Mouse (Mus musculus): ENCODE data around the gene Lrrc75a.
"Not testable (repeated sequence)": the region's sequence is repeated elsewhere in the genome, so short reads cannot be mapped to it uniquely, and the experiment has no call there.

Gene Lrrc75a

DNA sequence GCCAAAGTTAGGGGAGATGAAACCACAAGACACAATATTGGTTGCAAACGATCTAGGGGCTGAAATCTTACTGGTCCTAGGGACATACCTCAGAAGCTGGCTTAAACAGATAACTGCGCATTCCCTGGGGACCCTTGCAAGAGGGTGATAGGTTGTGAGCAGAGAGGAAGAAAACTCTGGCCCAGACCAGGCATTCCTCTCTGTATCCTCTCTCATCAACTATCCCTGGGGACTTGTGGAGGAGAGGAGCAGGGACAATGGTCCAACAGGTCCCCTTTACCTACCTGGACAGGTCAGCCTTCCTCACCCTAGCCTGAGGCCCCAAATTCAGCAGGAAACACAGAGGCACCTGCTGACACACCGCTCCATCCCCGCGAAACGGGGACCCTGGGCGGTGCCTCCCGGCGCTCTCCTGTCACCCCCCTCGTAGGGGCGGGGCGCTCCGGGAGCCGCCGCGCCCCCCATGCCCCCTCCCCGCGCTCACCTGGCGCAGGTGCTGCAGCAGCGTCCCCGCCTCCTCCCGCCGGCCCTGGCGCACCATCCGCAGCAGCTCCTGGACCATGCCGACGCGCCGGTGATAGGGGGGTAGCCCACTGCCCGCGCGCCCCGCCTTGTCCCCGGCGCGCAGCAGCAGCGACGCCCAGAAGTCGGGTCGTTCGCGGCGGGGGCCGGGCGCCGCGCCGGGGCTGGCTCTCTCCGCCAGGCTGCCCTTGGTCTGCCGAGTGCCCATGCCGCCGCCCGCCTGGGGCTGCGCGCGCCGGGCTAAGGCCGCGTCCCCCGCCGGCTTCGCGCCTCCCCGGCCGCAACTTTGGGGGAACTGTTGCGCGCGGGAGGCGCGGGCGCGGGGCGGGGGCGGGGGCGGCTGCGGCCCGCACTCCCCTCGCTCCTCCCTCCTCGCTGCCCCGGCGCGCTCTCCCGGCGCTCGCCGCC, at the start of gene Lrrc75a:
Gene Lrrc75a (minus strand): TSS at position 863 of the 930 bp plus-strand sequence.
- no peak for DNase-seq (ENCODE audit: low spot score)

DNA sequence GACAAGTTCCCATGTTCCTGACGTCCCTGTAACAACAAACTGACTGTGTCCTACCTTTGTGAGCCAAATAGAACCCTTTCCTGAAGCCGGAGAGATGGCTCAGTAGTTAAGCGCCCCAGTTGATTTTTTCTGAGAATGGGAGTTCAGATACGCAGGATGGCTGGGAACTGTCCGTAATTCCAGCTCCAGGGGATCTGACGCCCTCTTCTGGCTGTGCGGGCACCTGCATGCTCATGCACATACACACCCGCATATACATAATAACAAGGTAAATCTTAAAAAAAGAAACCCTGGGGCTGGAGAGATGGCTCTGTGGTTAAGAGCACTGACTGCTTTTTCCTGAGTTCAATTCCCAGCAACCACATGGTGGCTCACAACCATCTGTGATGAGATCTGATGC, 46.8 kb upstream of the Lrrc75a start:
- DNase-seq (ENCODE audit: low spot score), result no peak

DNA sequence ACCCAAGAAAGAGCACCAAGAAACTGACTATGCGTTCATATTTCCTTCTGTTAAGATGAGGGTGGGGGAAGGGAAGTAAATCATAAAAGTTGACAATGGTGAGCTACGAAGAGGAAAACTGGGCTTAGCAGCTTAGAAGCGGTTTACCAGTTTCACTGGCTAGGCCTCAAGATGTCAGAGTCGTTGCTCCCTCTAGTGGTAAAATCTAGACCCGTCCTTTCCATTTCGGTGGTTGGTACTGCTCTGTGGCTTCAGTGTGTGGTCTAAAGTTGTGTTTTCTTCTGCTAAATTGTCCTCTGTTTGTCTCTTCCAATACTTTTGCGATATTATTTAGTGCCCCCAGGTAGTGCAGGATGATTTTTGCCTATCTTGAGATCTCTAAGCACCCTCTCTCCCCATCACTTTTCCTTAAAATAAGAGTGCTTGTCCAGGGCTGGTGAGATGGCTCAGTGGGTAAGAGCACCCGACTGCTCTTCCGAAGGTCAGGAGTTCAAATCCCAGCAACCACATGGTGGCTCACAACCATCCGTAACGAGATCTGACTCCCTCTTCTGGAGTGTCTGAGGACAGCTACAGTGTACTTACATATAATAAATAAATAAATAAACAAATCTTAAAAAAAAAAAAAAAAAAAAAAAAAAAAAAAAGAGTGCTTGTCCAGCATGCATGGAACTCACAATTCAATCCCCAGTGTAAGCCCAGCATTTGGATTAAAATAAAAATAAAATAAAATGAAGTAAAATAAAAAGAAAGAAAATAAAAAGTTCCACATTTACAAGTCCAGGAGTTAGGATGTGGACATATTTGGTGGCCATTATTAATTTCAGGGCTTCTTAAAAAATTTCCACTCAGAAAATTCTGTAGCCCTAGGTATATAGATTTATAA, 45.2 kb upstream of the Lrrc75a start:
- peak; percentile 44 for DNase-seq (ENCODE audit: low spot score)

DNA sequence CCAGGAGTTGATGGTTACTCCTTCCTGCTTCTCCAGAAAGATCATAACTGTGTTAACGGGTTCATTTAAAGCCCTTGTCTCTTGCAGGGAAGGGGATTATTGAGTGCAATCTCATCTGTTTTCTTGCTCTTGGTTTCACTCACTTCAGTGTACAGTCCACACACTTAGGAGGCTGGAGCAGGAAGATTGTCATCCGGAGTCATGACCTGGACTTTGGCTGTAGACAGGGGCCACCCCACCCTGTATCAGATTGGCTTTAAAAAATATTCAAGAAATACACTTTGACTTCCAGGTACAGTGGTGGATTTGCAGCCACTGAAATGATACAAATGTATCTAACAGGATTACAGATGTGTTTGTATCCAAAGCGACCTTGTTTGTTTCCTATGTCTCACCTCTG, 43.3 kb upstream of the Lrrc75a start:
- no peak for DNase-seq (ENCODE audit: low spot score)

DNA sequence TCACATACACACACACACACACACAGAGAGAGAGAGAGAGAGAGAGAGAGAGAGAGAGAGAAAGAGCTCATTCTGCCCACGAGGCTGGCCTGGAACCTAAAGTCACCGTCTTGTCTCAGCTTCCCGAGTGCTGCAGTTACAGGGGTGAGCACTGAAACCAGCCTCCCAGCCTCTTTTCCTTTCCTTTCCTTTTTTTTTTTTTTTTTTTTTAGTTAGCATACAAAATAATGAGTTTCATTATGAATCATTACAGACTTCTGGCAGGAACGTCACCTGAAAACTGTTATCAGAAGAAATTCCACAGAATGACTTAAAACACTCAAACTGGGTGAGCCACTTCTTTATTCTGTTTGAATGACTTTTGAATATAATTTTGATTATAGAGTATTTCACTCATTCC, 31.6 kb upstream of the Lrrc75a start:
- DNase-seq (ENCODE audit: low spot score), result no peak

DNA sequence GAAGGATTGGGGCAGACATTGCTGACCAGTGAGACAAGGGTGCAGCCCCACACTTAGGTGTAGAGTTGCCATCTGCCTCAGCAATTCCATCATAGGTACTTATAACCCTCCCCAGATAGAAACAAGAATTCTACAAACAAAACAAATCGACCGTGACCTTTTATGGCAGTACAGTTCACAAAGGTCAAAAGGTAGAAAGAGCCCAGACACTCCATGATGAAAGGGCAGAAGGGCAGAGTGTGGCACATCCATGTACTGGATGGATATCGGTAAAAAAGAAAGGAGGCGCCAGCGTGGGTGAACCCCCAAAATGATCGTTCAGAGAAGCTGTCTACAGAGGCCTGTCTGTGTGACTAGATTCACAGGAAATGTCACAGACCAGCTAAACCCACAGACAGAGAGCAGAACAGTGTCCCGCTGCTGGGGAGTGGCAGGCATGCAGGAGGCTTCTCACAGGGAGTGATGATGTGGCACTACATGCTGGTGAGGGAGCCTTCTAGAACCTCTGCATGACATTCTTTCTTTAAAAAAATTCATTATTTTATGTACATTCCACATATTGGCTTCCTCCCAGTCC, 30.5 kb upstream of the Lrrc75a start:
- no peak for DNase-seq (ENCODE audit: low spot score)

DNA sequence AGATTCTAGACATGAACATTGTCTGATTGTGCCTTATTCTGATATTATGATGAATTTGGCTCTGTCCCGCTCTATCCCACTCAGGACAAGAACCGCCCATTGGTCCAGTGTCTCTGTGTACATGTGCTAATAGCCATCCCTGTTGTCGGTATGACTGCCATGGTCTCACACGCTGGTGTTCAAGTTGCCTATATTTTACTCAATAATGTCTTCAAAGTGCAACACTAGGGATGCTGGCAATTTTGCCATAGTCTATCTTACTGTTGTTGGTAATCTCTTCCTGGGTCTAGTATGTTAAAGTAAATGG, 27.9 kb upstream of the Lrrc75a start:
- no peak for DNase-seq (ENCODE audit: low spot score)

DNA sequence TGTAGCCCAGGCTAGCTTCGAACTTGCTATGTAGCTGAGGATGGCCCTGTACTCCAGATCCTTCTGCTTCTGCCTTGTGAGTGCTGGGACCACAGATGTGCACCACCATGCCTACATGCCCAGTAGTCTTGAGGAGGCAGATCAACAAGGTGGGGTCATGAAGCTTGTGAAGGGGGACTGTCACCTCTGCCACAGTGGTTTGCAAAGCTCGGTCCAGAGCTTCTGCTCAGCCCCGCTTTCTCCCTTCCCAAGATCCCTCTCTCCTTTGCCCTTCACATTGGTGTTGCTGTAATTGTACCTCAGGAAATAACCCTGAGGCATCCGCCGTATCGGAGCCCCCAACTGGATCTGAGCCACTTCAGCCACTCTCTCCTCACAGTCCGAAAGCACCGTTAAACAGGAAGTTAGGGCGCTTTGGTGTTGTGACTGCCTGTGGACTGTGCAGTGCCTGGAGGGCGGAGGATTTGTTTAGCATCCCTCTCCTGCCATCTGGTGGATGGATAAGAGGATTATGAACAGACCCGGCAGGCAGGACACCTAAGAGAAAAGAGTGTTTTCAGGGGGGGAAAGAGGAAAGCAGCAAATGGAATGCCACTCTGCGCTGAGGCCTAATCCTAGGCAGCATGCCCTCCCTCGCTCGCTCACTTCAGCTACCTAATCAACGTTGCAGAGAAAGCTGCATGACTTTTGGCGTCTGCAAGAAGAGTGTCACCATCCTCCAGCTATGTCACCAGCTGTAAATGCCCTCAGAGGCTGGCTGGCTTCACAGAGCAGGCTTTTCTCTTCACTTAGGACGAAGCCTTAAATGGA, 27.4 kb upstream of the Lrrc75a start:
- DNase-seq (ENCODE audit: low spot score), result peak; percentile 80

DNA sequence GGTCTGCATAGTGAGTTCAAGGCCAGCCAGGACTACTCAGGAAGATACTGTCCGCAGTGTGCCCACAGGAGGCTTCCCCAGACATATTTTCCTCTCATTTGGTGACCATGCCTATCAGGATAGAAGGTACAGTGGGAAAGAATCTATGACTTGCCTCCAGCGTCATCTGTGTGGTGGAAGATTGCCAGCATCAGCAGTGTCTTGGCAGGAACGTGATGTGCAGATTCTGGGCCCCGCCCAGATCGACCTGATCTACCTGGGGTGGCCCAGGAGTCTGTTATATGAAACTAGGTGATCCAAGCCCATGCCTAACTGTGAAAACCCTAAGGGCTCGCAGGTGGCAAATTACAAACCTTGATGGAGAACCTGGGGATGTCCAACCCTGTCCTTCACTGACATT, 21.7 kb upstream of the Lrrc75a start:
- DNase-seq (ENCODE audit: low spot score), result no peak

DNA sequence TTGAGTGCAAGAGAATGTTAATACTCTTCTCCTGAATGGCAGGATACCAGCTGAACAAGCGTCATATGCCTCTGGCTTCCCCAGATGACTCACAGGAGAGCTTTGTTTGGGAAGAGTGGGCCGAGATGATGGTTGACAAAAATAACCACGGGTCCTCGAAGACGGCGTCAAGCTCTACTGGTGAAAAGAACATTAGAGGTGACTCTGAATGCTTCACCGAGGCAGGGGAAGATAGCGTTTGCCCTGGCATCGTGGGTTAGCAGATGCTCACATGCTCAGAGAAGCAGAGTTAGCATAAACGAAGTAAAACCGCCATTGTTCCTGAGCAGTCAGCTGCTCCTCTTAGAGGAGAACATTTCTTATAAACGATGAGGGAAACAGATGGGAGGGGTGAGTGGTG, 21.1 kb upstream of the Lrrc75a start:
- peak; percentile 46 for DNase-seq (ENCODE audit: low spot score)

DNA sequence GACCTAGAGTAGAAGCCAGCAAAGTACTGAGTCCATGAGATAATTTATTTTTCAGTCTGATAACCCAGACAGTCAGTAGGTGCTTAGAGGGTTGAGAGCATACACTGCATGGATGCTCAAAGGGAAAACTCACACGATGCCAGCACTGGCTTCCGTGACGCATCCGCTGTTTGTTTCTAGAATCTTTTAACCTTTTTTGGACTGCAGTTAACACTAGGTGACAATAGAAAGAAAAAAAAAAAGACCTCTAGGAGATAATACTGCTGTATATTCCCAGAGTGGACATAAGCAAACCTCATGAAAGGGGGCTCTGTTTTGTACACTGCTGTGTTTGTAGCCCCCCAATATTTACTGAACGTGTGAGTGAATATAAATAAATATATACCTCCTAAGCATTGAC, 20.7 kb upstream of the Lrrc75a start:
- DNase-seq (ENCODE audit: low spot score), result no peak

DNA sequence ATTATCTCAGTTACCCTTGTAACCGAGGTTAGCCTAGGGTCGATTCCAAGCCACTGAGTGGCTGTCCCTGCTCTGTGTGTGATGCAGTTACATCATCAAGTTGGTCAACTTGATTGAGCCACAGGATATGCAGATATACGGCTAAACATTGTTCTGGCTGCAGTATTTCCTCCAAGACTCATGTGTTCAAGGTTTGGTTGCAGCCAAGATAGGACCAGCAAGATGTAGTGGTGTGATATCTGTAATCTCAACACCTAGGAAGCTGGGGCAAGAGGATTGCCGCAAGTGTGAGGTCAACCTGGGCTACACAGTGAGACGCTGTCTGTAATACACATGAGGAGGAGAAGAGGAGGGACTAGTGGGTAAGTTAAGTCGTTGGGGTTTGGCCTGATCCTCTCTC, 15.9 kb upstream of the Lrrc75a start:
- DNase-seq (ENCODE audit: low spot score), result no peak

DNA sequence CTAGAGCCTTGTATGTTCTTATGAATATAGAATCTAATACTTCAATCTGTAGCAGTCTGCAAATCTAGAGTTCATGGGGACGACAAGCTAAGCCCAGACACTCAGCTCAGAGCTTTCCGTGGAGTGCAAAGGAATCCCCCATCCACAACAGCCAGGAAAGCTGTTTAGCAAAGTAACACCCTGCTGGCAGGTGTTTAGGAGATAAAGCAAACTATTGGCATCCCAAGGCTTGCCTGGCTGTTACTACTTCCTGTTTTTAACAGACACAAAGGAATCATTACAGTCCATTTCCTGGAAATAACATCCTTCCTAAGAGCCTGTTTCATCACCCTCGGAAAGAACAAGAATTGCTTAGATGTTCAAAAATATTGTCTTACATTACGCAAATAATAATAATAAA, 12.6 kb upstream of the Lrrc75a start:
- no peak for DNase-seq (ENCODE audit: low spot score)

DNA sequence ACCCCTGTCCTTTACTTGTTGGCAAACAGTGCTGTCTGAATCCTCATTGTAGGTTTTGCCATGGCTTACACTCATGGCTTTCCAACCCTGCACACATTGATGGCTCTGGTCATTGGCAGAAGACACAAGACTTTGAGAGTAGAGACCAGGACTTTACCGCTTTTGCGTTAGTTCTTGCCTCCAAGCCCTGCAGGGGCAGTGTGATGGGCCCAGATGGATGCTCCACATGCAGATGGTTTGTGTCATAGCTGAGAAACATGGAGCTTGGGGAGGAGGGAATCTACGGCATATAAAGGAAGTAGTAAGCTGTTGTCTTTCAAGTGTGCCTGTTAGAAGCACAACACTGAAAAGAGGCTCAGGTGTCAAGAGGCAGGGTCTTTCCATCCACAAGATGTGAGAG, 3.8 kb upstream of the Lrrc75a start:
- DNase-seq (ENCODE audit: low spot score), result no peak

DNA sequence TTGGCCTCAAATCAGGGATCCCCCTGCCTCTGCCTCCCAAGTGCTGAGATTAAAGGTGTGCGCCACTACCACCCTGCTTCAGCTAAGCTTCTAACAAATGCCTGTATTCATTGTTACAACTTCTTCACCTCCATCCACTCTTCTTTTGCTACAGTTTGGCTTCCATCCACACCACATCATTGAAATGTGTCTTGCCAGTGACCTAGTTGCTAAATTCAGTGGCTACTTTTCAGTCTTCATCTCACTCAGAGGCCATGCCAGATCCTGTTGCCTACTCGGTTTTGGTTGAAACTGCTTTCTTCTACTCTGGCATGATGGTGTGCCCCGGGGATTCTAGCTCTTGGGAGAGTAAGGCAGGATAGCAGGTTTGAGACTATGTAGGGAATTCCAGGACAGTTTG, 3.2 kb upstream of the Lrrc75a start:
- DNase-seq (ENCODE audit: low spot score), result no peak

DNA sequence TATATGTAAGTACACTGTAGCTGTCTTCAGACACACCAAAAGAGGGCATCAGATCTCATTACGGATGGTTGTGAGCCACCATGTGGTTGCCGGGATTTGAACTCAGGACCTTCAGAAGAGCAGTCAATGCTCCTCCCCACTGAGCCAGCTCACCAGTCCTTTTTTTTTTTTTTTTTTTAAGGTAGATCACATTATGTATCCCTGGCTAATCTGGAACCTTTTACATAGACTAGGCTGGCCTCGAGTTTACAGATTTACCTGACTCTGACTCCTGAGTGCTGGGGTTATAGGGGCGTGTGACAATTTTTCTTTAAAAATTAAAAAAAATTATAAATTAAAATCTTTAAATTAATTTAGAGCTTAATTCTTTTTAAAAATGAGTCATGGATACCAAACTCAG, 1.5 kb upstream of the Lrrc75a start:
- not testable (repeated sequence) for DNase-seq (ENCODE audit: low spot score)

DNA sequence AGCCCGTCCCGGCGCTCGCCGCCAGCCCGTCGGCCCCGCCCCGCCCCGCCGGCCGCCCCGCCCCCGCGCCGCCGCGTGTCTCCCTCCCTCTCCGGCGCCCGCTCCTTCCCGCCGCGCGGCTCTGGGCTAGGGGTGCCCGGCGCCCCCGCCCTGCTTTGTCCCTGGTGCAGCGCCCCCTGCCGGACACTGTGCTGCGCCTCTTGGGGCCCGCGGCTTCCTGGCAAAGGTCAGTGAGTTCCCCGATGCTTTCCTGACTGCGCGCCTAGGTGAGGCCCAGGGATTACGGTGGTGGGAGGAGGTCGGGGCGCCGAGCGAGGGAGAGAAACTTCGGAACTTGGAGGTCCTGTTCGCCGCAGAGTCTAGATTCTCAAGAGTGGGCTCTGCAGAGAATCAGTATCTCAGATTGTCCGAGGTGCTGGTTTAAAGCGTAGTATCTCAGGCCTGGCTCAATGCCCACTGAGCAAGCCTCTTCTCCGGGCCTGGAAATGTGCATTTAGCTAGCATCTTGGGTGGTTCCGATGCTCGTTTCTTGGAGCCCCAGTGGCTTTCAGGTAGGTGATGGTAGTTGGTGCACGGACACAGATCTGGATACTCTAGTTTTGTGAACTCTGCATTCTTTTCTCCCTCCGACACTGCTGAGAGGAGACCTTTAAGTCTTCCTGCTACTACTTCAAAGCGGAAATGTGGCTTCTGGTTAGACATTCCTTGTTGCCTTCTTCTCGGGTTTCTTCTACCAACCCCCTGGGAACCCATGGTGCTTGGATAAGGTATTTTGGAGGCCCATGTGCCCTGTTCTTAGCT, 468 bp upstream of the Lrrc75a start, which contains the start of gene Mmgt2:
Gene Mmgt2 (plus strand): TSS at position 74 of the 801 bp plus-strand sequence.
- peak; percentile 90 for DNase-seq (ENCODE audit: low spot score)

DNA sequence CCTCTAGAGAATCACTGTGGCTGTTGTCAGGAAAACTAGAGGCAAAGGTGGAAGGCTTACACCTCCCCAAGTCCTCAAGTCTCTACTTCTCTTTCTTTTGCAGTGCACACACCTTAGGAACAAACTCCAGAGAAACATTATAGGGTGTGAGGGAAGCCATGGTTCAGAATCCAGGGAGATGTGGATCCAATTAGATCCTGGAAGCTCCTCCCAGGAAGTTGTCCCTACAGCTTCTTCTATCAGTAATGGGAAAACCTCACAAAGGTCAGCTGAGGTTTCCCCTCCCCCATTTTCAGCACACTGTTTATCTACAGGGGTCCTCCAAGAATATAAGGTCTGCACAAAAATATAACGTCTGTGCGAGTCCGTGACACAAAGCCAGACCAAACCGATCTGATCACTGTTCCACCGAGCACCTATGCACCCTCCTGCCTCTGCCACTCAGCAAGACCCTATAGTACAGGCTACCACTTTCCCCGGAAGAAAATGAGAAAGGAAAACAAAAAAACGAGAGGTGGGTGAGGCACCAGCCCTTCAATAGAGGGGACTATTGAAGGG, 1.3 kb downstream of the Lrrc75a start:
- no peak for DNase-seq (ENCODE audit: low spot score)

DNA sequence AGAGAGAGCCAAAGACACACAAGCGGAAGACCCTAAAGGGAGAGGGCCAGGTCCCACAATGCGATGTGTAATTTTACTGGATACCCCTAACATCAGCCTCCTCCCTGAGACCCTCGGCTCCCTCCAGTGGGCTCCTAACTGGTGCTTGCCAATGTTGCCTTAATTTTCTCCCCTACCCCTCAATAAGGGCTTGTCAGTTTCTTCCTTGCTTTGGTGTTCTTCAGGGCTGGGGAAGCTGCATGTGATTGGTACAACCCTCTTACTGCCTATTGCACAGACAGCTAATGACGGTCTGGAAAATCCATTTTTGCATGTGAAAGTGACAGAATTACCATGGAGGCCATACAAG, 1.9 kb downstream of the Lrrc75a start:
- no peak for DNase-seq (ENCODE audit: low spot score)

DNA sequence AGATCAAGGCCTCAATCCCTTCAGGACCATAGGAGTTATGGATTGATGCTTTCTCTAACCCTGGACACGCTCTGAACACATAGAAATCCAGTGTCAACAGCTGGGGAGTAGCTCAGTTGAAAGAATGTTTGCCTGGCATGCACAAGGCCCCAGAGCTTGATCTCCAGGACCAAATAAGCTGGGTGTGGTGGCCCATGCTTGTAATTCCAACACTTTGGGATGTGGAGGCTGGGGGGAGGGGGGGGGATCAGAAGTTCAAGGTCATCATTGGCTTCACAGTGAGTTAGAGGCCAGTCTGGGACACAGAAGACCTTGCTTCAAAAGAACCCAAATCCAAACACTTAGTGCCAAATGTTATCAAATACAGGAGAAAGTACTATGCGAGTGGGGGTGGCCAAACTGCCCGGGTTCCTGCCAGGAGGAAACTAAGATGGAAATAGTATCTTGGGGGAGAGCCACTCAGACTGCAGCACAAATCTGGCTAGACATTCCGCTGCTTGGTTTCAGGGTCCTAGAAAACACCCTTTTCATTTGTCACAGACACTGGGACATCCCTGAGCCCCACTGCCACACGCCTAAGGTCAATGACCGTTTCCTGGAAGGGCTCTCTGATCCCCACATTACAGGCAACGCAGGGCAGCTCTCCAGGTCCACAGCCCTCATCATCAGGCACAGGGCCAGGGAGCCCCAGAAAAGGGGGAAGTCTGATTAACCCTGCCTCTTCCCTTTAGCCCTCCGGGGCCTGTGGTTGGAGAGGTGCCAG, 2.4 kb downstream of the Lrrc75a start:
- DNase-seq (ENCODE audit: low spot score), result peak; percentile 50
